Mouse (Mus musculus) myocyte (in vitro differentiated cells): ENCODE data around the gene Rexo1. TPM values are rescaled to one million over a fixed set of nuclear protein-coding genes. Genes with fewer than 3 reads are reported as not detected.

ENCODE experiments used
- H3K27me3 ChIP-seq: one replicate; pipeline ENCODE4 v1.6.1; 2011; ENCODE audit not compliant: control insufficient read depth, insufficient read depth, insufficient read length
- H3K36me3 ChIP-seq: one replicate; pipeline ENCODE4 v1.6.1; 2011; ENCODE audit not compliant: control insufficient read depth, insufficient read depth
- H3K4me2 ChIP-seq: one replicate; pipeline ENCODE4 v1.6.1; 2011; ENCODE audit warnings: low read depth, control low read depth
- H3K4me3 ChIP-seq: one replicate; pipeline ENCODE4 v1.5.1; 2011; ENCODE audit warnings: mild to moderate bottlenecking, control low read depth, moderate library complexity
- H3K79me2 ChIP-seq: one replicate; pipeline ENCODE4 v1.6.1; 2011; ENCODE audit not compliant: control insufficient read depth, insufficient read depth
- H3ac ChIP-seq: one replicate; pipeline ENCODE4 v1.6.1; 2011; ENCODE audit not compliant: control insufficient read depth, insufficient read length
- CEBPB ChIP-seq: IDR thresholded peaks from 2 replicates; pipeline ENCODE4 v1.6.1; 2011; ENCODE audit warnings: mild to moderate bottlenecking, moderate library complexity; ENCODE audit not compliant: poor library complexity, insufficient read depth, severe bottlenecking
- E2F4 ChIP-seq: IDR thresholded peaks from one replicate; pipeline ENCODE4 v1.6.1; 2011; ENCODE audit warnings: mild to moderate bottlenecking, control low read depth, moderate library complexity; ENCODE audit not compliant: insufficient read depth
- MAX ChIP-seq: IDR thresholded peaks from one replicate; pipeline ENCODE4 v1.6.1; 2011; ENCODE audit warnings: low read depth, mild to moderate bottlenecking, control low read depth
- MYOD1 ChIP-seq, 3 experiments: IDR thresholded peaks; one replicate each; pipeline ENCODE4 v1.6.1; 2011; ENCODE audit warnings: control low read depth in 2 of 3, low read depth in 2 of 3, mild to moderate bottlenecking in 2 of 3, moderate library complexity in 1 of 3; ENCODE audit not compliant: insufficient read length in 2 of 3, control insufficient read depth in 1 of 3
- MYOG ChIP-seq, 3 experiments: IDR thresholded peaks; one replicate each; pipeline ENCODE4 v1.6.1; 2011; ENCODE audit warnings: control low read depth in 2 of 3, low read depth in 2 of 3, mild to moderate bottlenecking in 2 of 3; ENCODE audit not compliant: insufficient read length in 2 of 3, control insufficient read depth in 1 of 3, insufficient read depth in 1 of 3
- POLR2A ChIP-seq: IDR thresholded peaks from one replicate; pipeline ENCODE4 v1.6.1; 2011; ENCODE audit warnings: low read depth, mild to moderate bottlenecking, control low read depth, moderate library complexity; ENCODE audit not compliant: insufficient read length
- POLR2AphosphoS2 ChIP-seq: IDR thresholded peaks from one replicate; pipeline ENCODE4 v1.6.1; 2011; ENCODE audit warnings: low read depth, control low read depth; ENCODE audit not compliant: insufficient read length
- REST ChIP-seq: IDR thresholded peaks from one replicate; pipeline ENCODE4 v1.6.1; 2011; ENCODE audit warnings: mild to moderate bottlenecking, control low read depth, moderate library complexity; ENCODE audit not compliant: insufficient read depth, insufficient read length
- SRF ChIP-seq: IDR thresholded peaks from one replicate; pipeline ENCODE4 v1.6.1; 2011; ENCODE audit warnings: low read depth; ENCODE audit not compliant: control insufficient read depth, insufficient read length
- TCF12 ChIP-seq: IDR thresholded peaks from one replicate; pipeline ENCODE4 v1.6.1; 2011; ENCODE audit warnings: mild to moderate bottlenecking, control low read depth; ENCODE audit not compliant: poor library complexity, insufficient read depth, severe bottlenecking
- TCF3 ChIP-seq: IDR thresholded peaks from one replicate; pipeline ENCODE4 v1.6.1; 2011; ENCODE audit warnings: low read depth, control low read depth; ENCODE audit not compliant: insufficient read length
- USF1 ChIP-seq: IDR thresholded peaks from one replicate; pipeline ENCODE4 v1.6.1; 2011; ENCODE audit warnings: low read depth, mild to moderate bottlenecking, control low read depth, moderate library complexity
- polyA plus RNA-seq: library from polyadenylated mRNA; unstranded; fragments of >200 nt; fragmentation: generic; extraction: Trizol; gene quantifications from one replicate; pipeline ENCODE4 v1.2.1, GENCODE M21; 2012; ENCODE audit warnings: missing spikeins

Gene Rexo1
- polyA plus RNA-seq, 1 experiment = 18.8 TPM

GRCm38 (mm10) chr10:80566375-80567092 is 5.2 kb upstream of the Rexo1 start:
- TF ChIP-seq TCF3 (peak; percentile 54), MYOD1 (IDR thresholded peaks at IDR 0.05; ENCODE audit: control insufficient read depth in 1 of 3, insufficient read length in 2 of 3, low read depth in 2 of 3) (peak in 2 of 3 experiments; percentile 94 to 95), MYOG (IDR thresholded peaks at IDR 0.05; ENCODE audit: control insufficient read depth in 1 of 3, insufficient read depth in 1 of 3, insufficient read length in 2 of 3, low read depth in 2 of 3) (peak; percentile 53 to 92 (median 87)), E2F4 (no peak), POLR2AphosphoS2 (peak; percentile 50), TCF12 (peak; percentile 5), SRF (no peak), REST (no peak), CEBPB (no peak)
- no peak overlapping the region for H3K4me3 ChIP-seq
- peaks cover 5% of the 10 kb centered on the region for H3K36me3 ChIP-seq
- H3K79me2 ChIP-seq = peaks cover 16% of the 10 kb centered on the region
- H3ac ChIP-seq = no peak overlapping the region
- H3K27me3 ChIP-seq = no peaks in the 10 kb centered on the region
- no peak overlapping the region for H3K4me2 ChIP-seq

- Histone ChIP-seq H3K4me2 (peak overlapping the region; percentile 98), H3K4me3 (peak overlapping the region; percentile 98), H3K36me3 (peaks cover 5% of the 10 kb centered on the region), H3K27me3 (no peaks in the 10 kb centered on the region), H3K79me2 (peaks cover 54% of the 10 kb centered on the region), H3ac (peak overlapping the region; percentile 84)
- TF ChIP-seq TCF3 (no peak), SRF (no peak), REST (no peak), MYOG (IDR thresholded peaks at IDR 0.05; ENCODE audit: control insufficient read depth in 1 of 3, insufficient read depth in 1 of 3, insufficient read length in 2 of 3, low read depth in 2 of 3) (no peak), USF1 (no peak), E2F4 (no peak), POLR2A (no peak), MYOD1 (IDR thresholded peaks at IDR 0.05; ENCODE audit: control insufficient read depth in 1 of 3, insufficient read length in 2 of 3, low read depth in 2 of 3) (no peak), POLR2AphosphoS2 (no peak), MAX (no peak), TCF12 (no peak), CEBPB (no peak)
These were observed 739 bp downstream of the Rexo1 start for GRCm38 (mm10) chr10:80560621-80561020.

- no peak for TF ChIP-seq POLR2A
- TF ChIP-seq MAX = no peak
- TF ChIP-seq POLR2AphosphoS2 = no peak
- TF ChIP-seq MYOD1 (IDR thresholded peaks at IDR 0.05; ENCODE audit: control insufficient read depth in 1 of 3, insufficient read length in 2 of 3, low read depth in 2 of 3) = no peak
- no peak for TF ChIP-seq SRF
- no peak for TF ChIP-seq MYOG (IDR thresholded peaks at IDR 0.05; ENCODE audit: control insufficient read depth in 1 of 3, insufficient read depth in 1 of 3, insufficient read length in 2 of 3, low read depth in 2 of 3)
- TF ChIP-seq REST = no peak
- no peak for TF ChIP-seq CEBPB
- no peak for TF ChIP-seq E2F4
- TF ChIP-seq TCF12 = no peak
- no peak for TF ChIP-seq USF1
- TF ChIP-seq TCF3 = no peak
- Histone ChIP-seq H3K4me2 (no peak overlapping the region), H3K27me3 (no peaks in the 10 kb centered on the region), H3K36me3 (no peaks in the 10 kb centered on the region), H3ac (no peak overlapping the region), H3K4me3 (peak overlapping the region; percentile 98), H3K79me2 (peaks cover 63% of the 10 kb centered on the region)
These were observed 1.9 kb downstream of the Rexo1 start for GRCm38 (mm10) chr10:80559431-80559830.

GRCm38 (mm10) chr10:80557346-80557965 is 3.9 kb downstream of the Rexo1 start:
- Histone ChIP-seq H3K27me3 (no peaks in the 10 kb centered on the region), H3ac (no peak overlapping the region), H3K4me3 (no peak overlapping the region), H3K4me2 (no peak overlapping the region), H3K79me2 (peaks cover 69% of the 10 kb centered on the region), H3K36me3 (no peaks in the 10 kb centered on the region)
- no peak for TF ChIP-seq MYOD1 (IDR thresholded peaks at IDR 0.05; ENCODE audit: control insufficient read depth in 1 of 3, insufficient read length in 2 of 3, low read depth in 2 of 3)
- TF ChIP-seq TCF12 = no peak
- TF ChIP-seq MYOG (IDR thresholded peaks at IDR 0.05; ENCODE audit: control insufficient read depth in 1 of 3, insufficient read depth in 1 of 3, insufficient read length in 2 of 3, low read depth in 2 of 3) = no peak
- no peak for TF ChIP-seq E2F4
- TF ChIP-seq POLR2AphosphoS2 = no peak
- no peak for TF ChIP-seq TCF3
- no peak for TF ChIP-seq SRF
- TF ChIP-seq POLR2A = no peak
- TF ChIP-seq CEBPB = no peak
- no peak for TF ChIP-seq MAX
- TF ChIP-seq USF1 = no peak
